Mouse (Mus musculus) adrenal gland, postnatal 10 days (tissue): ENCODE measurements at regions not wholly inside any gene's neighbourhood (a gene's known extent, or its start where the extent isn't known, plus 50 kb on each side); places are given as distances from the start of the nearest gene placed in this dataset.

ENCODE experiments used
- DNase-seq: peaks from one replicate; pipeline ENCODE4 v3.0.0; 2021; ENCODE audit warnings: mixed read lengths

DNA sequence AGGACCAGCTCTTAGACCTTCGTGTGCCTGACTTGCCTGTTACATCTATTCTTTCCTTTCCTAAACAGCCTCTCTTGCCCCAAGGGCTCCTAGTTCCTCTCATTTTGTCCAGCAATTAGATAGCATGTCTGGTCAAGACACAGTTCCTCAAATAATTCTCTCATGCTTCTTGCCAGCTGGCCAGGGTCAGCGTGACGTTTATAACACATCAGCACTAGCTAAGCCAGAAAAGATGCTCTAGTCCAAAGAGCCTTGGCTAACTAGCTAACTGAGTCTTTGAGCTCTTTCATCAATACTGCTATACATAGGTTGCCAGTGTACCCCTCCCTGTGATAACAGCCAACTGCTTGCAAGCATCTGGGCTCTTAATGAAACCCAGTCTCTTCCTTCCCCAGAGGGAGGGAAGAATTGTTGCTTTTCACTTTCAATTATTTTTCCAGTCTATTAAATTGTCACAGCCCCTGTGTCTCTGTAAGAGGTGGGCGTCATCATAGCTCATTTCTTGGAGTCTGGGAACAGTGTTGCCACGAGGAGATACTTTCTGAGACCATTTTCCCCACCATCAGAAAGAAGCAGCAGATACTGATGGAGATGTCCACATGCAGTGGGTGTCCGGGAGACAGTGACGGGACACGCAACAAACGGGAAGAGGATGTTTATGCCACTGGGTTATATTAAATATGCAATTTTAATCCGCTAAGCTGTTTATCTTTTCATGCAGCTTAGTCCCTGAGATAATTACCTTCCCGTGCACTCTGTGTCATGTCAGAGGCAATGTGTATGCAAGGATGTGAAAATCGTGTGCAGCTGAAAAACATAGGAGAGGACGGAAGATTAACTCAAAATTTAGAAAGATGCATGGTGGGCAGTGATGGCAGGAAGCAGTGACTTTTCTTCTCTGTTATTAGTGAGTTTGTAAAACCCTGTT, 250.1 kb upstream of the Nmur2 start:
- no peak for DNase-seq

DNA sequence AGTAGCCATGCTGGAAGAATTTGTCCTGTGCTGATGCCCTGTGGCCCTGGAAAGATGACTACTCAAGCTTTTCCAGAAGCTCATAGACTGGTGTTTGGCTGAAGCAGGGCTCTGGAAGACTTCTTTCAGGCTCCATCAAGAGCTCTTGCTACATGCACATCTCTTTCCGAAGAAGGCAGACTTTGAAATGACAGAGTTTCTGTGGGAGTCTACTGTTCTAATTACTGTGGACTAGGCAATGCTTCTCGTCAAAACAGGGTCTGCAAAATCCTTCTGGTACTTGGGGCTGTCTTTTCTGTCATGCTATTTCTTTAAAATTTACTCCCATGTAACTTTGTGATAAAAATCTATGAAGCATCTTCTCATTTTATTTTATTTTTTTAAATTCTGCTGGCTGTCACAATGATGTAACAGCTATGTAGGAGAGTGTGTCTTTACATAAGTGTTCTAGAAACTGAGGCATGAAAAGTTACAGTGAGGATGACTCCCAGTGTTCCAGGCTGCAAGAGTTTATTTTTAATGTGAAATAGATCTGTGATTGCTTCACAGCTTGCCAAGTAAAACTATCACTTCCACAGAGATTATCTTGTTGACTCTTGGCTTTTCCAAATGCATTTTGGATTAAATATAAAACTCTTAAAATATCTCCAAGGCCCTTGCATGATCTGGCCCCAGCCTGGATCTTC, 244.9 kb upstream of the Nmur2 start:
- no peak for DNase-seq

DNA sequence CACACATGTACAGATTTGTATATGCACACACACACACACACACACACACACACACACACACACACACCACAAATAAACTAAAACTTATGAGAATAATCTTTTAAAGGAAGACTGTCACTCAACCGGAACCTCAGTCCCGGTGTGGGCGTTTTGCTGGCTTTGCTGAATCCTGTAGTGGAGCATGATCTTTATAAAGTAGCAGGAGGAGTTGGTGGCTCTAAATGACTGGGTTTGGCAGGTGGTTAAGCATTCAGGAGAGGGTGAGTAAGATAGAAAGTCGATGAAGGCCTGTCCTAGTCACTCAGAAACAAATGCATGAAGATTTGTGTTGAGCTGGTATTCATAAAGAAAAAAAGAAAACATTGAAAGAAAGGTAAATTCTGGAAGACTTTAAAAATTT, 240.4 kb upstream of the Nmur2 start:
- DNase-seq, result no peak

DNA sequence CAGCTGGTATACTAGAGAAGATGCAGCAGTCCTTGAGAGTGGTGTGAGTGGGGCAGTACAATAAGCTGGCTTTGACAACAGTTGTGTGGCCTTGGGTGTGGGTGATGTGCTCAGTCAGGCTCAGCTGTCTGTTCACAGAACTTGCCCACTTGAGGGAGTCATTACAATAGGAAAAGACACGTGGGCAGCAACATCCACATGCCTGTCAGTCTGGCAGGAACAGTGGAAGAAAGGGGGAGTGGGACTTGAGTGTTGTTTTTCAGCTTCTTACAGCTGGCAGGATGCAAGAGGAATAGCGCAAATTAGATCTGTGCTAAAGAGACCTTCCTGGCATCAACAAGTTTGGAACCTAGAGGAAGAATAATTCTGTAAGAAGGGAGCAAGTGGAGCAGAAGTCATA, 239.4 kb upstream of the Nmur2 start:
- peak; percentile 13 for DNase-seq

DNA sequence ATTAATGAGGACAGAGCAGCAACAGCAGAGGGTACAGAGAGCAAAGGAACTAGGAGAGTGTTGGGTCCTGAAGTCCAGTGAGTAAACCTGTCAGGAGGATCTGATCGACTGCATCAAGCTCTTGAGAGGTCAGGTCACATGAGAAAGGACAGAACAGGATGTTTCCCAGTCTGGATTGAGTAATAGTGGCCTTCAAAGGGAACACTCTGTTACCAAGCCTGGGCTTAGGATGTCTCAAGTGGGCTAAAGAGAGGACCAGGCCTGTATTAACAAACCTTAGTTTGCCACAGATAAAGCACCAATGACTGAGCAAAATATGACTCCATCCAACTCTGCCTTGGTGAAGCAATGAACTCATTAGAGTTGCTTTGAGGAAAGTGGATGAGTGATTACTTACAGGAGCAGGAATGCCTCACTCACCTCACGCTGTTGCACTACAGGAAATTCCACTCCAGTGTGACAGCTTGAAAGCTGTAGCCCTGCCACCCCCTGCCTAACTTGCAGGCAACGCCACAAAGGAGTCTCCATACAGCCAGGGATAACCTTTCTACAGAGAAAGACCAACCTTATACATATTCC, 229.2 kb upstream of the Nmur2 start:
- DNase-seq, result no peak

DNA sequence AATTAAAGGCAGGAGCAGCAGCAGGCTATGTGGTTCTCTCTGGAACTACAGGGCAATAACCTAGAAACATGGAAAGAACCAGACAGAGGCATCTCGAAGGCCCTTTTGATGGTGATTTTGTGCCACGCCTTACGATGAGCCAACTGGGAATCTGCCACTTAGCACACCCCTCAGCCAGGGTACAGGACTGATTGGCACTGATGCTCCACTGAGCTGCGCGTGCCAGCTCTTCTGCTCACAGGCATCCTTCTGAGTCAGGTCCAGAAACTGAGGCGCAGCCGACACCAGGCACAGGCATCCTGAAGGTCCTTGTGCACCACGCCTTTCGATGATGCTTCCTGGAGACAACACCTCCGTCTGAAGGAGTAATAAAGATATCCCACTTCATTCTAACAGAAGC, 221.9 kb upstream of the Nmur2 start:
- DNase-seq, result no peak

DNA sequence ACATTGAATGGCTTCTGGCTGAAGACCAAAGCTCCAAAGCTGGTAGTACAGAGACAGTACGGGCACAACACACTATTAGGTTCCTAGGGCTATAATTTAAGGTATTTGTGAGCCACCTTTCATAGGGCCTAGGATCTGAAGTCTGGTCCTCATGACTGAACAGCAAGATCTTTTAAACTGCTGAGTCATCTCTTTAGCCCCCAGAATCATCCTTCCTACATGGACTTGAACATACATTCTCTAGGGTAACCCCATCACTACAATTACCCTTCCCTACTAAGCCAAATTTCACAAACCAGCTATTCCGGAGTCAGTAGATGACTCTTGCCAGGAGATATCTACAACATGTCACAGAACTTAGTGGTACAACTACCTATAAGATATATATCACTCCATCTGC, 215.5 kb upstream of the Nmur2 start:
- no peak for DNase-seq

DNA sequence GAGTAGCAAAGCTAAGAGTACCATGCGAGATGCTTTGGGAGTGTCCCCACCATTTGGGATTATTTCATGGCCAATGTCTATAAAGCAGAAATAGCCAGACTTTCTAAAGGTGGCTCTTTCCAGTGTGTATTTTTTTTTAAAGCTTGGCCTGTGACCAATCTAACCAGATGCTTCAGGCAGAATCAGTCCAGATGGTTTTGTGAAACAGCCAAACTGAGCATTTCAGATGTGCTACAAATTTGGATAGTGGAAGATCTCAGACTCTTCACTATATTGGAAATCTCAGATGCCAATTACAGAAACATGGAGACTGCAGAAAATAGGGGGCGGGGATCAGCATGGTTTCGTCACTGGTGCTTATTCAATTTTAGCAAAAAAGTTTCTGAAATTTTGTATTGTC, 213.6 kb upstream of the Nmur2 start:
- DNase-seq, result no peak

DNA sequence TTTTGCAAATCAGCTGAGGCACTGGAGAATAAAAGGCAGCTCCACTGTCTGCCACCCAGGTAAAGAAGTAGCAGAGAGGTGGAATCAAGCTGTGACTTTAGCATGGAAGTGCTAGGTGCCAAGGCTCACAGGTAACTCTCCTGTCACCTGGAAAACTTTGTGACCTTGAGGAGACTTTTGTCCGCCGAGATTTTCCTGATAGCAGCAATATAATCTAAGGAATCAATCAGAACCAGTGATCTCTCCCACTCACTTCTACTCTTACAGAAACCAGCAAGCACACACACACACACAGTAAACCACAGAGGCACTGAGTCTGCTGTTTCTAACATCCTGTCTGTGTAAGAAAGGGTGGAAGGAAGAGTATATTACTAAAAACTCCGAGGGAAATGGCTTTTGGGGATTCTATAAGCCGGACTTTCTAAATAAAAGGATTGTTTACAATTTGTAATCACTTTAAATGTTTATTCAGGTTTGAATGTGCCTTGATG, 206.6 kb upstream of the Nmur2 start:
- no peak for DNase-seq

DNA sequence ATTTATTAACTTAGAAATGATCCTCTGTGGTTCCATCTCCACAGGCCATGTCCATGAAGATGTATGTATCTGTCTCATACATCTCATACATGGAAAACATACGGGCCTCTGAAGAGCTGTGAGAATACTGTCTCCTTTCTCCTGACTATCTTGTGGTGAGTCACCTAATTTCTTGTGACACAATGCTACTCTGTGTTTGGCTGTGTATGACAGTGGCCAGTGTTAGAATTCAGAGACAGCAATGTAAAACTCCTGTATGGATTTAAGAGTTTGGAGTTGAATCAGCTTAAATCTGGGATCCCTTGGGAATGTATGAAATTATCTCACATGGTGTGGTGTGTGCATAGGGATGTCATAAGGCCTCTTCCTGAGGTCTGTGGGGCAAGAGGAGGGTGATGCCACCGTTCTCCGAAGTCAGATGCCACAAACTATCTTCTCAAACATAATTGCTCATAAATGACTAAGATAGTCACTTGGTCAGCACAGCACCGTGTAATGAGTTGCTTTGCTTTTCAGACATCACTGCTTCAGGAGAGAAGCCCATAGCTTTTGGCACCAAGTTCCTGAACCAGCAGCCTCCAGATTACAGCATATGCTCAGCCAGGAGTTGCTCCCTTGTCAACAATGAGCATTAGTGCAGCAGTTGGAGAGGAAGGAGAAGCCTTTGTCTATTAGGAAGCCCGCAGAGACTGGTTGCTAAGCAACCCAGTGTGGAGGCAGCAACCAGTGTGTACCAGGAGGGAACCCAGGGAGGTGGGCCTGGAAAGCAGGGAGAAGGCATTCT, 205.9 kb upstream of the Nmur2 start:
- DNase-seq, result no peak

DNA sequence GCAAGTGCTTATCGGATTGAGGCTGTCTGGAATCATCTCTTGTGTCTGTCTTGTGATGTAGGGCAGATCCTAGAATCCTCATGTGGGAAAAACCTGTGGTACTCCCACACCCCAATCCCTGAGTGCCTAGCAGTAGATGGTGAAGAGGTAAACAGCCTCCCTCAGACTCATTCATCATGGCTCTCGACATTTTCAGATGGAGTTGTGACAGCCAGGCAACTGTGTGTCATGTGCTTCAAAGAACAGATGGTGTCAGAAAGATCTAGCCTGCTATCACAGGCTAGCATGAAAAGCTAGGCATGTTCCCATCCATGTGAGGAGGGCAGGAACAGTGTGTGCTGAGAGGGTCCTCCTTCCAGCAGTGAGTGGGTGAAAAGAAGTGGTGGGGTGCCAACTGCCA, 204.1 kb upstream of the Nmur2 start:
- DNase-seq, result no peak

DNA sequence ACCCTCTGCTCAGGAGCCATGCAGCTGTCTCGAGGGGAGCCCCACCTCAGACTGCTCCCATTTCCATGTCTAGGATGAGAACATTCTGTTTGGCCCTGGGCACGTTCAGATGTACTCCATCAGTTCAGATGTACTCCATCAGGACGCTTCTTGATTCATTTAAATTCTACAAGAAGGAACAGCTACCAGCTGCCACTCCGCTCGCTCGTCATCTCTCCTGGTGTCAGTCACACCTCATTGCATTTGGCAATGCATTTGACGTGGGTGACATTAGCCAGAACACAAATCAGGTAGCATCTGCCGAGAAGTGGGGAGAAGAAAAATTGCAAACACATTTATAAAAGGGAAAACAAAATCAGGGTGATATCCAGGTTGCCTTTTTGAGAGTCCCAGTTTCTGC, 202.6 kb upstream of the Nmur2 start:
- no peak for DNase-seq

DNA sequence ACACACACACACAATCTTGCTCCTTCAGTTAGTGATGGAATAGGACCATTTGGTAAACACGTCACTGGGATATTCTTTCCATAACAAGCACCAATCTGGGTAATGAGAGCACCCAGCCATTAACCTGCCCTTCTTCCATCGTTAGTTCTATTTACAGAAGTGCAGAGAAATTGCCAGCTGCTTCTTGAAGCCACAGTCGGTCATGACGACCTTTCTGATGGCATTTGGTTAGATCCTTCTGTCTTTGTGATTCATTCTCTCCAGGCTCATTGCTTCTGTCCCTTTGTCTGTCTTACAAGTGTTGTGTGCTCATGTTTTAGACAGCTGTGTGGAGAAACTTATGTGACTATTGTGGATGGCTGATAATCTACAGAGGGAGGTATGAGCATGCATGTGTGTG, 197.9 kb upstream of the Nmur2 start:
- DNase-seq, result no peak

DNA sequence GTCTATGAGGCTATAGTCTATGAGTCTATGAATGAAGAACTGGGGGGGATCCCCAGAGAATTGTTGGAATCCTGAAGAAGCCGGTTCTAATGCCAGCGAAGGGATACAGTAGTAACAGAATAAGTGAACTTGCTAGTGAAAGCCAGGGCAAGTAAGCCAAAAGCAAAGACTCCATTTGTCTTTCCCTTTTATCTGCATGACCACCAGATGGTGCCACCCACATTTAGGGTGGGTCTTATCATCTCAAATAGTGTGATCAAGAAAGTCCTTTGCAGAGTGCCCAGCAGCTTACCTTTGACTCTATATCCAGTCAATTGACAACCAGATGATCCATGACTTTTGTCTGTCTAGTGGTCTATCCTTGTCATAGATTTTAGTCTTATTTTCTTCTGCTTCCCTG, 184.2 kb upstream of the Nmur2 start:
- DNase-seq, result peak; percentile 45

DNA sequence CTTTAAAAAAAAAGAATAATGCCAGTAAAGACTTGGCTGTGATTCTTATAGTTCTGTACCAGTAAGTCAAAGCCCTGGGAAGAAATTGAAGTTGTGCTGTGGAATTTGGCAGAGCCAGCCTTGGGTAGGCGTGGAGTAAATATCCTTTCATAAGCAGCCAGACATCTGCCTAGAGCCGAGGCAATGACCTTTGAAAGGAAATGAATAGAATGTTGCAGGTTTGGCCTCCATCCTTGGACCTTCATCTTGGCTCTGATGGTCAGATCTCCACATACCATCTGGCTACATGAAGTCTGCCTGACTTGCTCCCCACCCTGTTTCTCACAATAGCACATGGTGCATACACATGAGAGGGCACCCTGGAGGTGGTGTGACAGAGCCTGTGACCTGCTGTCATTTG, 174.9 kb upstream of the Nmur2 start:
- DNase-seq, result no peak

DNA sequence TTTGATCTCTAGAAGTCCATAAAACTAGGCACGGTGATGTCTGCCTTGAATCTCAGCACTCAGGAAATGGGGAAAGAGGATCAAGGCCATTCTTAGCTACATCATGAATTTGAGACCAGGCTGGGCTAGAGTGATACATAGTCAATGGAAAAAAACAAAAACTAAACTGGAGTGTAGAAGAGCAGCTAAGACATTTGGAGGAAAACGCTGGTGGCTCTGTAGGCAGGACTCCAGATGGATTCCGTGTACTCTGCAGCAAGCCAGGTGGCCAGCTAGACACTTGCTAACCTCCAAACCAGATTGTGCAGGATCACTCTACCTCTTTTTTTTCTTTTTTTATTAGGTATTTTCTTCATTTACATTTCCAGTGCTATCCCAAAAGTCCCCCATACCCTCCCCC, 161.0 kb upstream of the Nmur2 start:
- no peak for DNase-seq

DNA sequence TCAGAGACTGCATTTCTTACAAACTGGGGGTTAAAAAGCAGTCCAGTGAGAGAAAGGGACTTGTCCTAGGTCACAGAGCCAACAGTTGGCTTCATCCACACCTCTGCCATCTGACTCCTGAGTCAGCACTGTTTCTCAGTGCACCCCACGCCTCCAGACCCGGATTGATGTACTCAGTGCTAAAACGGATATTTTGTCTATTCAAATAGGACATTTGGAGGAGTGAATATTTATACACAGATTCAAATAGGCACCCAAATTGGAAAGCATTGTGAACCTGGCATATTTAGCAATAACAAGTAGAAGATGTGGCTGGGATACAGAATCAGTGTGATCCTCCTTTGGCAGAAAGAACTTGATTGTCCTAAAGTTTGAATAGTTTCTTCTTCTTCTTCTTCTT, 154.5 kb upstream of the Nmur2 start:
- no peak for DNase-seq

DNA sequence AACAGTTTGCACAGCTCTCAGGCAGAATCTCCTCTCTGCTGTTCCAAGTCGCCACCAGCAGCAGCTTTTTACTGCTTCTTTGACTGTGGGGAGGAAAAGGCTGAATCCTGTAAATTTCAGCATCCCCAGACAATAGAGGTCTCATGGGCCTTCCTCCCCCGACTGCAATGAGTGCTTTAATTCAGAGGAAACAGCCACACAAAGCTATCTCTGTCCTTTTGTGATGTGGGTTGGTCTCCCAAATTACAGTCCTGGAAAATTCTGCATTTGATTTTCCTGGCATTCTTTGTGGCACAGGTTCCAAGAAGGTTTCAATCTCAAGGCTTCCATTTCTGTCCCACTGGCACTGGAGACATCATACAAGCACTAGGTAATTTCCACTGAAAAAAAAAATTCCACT, 152.6 kb upstream of the Nmur2 start:
- no peak for DNase-seq

DNA sequence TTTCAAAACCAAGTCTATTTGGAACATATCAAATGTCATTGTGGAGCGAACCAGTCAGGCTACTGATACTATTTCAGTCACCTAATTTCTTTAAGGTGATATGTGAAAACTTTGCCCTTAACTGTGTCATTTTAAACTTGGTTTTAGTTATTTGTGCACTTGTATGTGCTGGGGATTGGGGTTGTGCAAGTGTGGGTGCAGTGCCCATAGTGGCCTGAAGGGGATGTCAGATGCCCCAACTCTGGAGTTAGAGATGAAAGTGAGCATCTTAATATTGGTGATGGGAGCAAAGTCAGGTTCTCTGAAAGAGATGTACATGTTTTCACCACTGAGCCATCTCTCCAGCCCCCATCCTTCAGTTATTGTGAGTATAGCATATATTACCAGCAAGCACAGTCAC, 133.1 kb upstream of the Nmur2 start:
- no peak for DNase-seq

DNA sequence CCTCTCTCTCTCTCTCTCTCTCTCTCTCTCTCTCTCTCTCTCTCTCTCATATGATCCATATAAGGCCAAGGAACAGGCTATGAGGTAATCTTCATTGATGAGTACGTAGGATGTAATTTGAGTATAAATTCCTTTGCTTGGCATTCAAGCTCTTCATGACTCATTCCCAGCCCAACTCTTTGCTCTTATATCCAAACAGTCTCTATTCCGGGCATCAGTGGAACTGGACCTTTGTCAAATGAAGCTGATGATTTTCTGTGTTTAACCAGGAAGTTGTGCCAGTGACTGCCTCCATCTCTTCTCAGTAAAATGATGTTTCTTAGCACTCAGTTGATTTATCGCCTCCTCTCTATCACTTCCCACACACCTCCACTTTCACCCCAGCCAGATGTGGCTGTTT, 132.4 kb upstream of the Nmur2 start:
- no peak for DNase-seq

DNA sequence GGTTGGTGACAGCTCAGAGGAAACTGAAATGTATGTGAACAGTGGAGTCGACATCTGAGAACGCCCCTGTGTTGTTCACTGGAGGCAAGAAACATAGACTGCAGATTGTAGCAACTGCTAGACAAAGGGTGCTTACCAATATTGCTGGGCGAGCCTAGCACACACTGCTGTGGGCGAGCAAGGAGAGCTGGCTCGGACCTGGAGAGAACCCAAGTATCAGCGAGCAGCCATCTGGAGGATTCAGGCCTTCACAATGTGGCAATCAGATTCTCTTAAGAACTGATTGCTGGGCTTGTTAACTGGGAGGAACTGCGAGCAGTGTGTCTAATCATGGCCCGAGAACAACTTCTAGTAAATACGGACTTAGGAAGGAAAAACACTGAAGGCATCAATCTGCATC, 128.8 kb upstream of the Nmur2 start:
- DNase-seq, result no peak

DNA sequence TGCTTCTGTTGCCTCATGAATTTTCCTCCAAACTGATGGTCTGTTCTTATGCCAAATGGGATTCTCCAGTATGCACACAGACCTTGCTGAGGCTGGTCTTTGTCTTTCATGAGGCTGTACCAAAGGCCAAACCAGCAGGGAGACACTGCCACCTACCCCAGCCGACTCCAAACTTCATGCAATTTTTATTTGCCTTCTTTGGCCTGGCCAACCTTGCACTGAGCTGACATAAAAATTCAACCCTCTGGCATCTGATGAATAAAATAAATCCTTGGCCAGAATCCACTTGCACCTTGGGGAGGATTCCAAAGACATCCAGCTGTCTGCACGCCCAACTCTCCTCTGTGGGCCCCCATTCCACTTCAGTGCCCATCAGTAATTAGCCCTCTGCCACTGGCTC, 126.0 kb upstream of the Nmur2 start:
- no peak for DNase-seq

DNA sequence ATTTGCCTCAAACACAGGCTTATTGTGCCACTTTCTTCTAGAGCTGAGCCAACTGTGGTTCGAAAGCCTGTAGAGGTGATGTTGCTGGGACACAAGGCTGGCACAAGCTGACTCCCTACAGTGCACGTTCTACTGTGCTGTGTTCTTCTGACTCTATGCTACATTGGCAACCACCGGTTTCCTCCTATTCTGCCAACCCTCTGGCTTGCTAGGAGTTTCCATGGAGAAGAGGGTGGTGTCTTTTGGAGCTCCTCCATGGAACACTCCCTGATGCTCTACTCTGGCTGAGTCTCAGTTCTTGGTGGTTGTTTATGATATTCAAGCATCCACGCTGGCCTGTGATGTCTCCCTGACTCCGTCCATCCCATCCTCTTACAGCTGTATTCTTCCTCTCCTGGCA, 124.9 kb upstream of the Nmur2 start:
- DNase-seq, result no peak
